8 mouse cellular contexts compared by ENCODE assay signal in genomic region chr13:41339653-41340351, GRCm38 (mm10).
DNase-seq lines count a peak whose midpoint lies in the region; ATAC-seq and TF ChIP-seq lines count a peak whose summit lies in the region.

No protein-coding gene starts in this region.

- peak; percentile 51 for DNase-seq in adrenal gland, postnatal 14 days
- no peak for DNase-seq in adrenal gland, adult 8-10 months
- no peak for DNase-seq in heart, embryonic 10.5 days (ENCODE audit: low spot score)
- DNase-seq in kidney, postnatal 0 days (ENCODE audit: low spot score): peak; percentile 50
- peak; percentile 57 for DNase-seq in lung, adult 2 months
- DNase-seq in spleen, adult 12 weeks (ENCODE audit: low spot score): no peak

- H3K9me3 ChIP-seq in heart, embryonic 10.5 days: no peaks in the 10 kb centered on the region
- no peaks in the 10 kb centered on the region for H3K9me3 ChIP-seq in kidney, postnatal 0 days (replicated peaks; ENCODE audit: low read length)
- no peaks in the 10 kb centered on the region for H3K9me3 ChIP-seq in stomach, embryonic 16.5 days (replicated peaks; ENCODE audit: control insufficient read depth, low read length)

- TF ChIP-seq CTCF in cortical plate, adult 2 months (IDR thresholded peaks at IDR 0.05; ENCODE audit: extremely low read depth, insufficient read depth, low read length): no peak
- TF ChIP-seq CTCF in kidney, postnatal 0 days (IDR thresholded peaks at IDR 0.05; ENCODE audit: low read depth): no peak
- no peak for TF ChIP-seq CTCF in lung, adult 2 months (IDR thresholded peaks at IDR 0.05; ENCODE audit: insufficient read depth, low read length)

- WGBS in heart, embryonic 10.5 days: 38% methylated on average over 22 of the region's 22 CpGs
- WGBS in kidney, postnatal 0 days: 58% methylated on average over 22 of the region's 22 CpGs
- WGBS in lung, adult 2 months: 53% methylated on average over 22 of the region's 22 CpGs
- 61% methylated on average over 22 of the region's 22 CpGs for WGBS in stomach, embryonic 16.5 days

- peaks cover 2% of the 10 kb centered on the region; the same call in 1 of the 2 replicates for H3K4me1 ChIP-seq in cortical plate, adult 2 months (ENCODE audit: control insufficient read depth, insufficient read depth, low read length)
- peaks cover 70% of the 10 kb centered on the region for H3K4me1 ChIP-seq in heart, embryonic 10.5 days
- H3K4me1 ChIP-seq in kidney, postnatal 0 days (replicated peaks; ENCODE audit: insufficient read depth, low read length): peaks cover 48% of the 10 kb centered on the region
- H3K4me1 ChIP-seq in lung, adult 2 months (ENCODE audit: control insufficient read depth, insufficient read depth, low read length): peaks cover 40% of the 10 kb centered on the region
- H3K4me1 ChIP-seq in stomach, embryonic 16.5 days (ENCODE audit: control insufficient read depth, insufficient read depth, low read length): peaks cover 39% of the 10 kb centered on the region

- H3K36me3 ChIP-seq in heart, embryonic 10.5 days: peaks cover 14% of the 10 kb centered on the region
- H3K36me3 ChIP-seq in kidney, postnatal 0 days (ENCODE audit: insufficient read depth, low read length): peaks cover 10% of the 10 kb centered on the region
- H3K36me3 ChIP-seq in stomach, embryonic 16.5 days (ENCODE audit: control insufficient read depth, insufficient read depth, low read length): 0 out of 2 replicates have a peak, but pooled peaks cover 9% of the 10 kb centered on the region

- H3K27ac ChIP-seq in cortical plate, adult 2 months (ENCODE audit: insufficient read depth, low read length): 0 out of 2 replicates have a peak overlapping the region, but pooled peaks have one; percentile 17
- H3K27ac ChIP-seq in heart, embryonic 10.5 days: peak overlapping the region; percentile 79
- peak overlapping the region; percentile 55 for H3K27ac ChIP-seq in kidney, postnatal 0 days
- H3K27ac ChIP-seq in stomach, embryonic 16.5 days (ENCODE audit: low read length): peak overlapping the region; percentile 70

- H3K9ac ChIP-seq in kidney, postnatal 0 days (ENCODE audit: low read depth, low read length): no peak overlapping the region
- H3K9ac ChIP-seq in stomach, embryonic 16.5 days (ENCODE audit: low read length): no peak overlapping the region

- no peak for TF ChIP-seq POLR2A in cortical plate, adult 2 months (IDR thresholded peaks at IDR 0.05; ENCODE audit: extremely low read depth, insufficient read depth, low read length)
- no peak for TF ChIP-seq POLR2A in lung, adult 2 months (IDR thresholded peaks at IDR 0.05; ENCODE audit: borderline replicate concordance, extremely low read depth, low read depth, low read length)

- no peaks in the 10 kb centered on the region for H3K27me3 ChIP-seq in heart, embryonic 10.5 days (ENCODE audit: insufficient read depth, poor library complexity, severe bottlenecking)
- no peaks in the 10 kb centered on the region for H3K27me3 ChIP-seq in kidney, postnatal 0 days (ENCODE audit: insufficient read depth, low read length)
- no peaks in the 10 kb centered on the region for H3K27me3 ChIP-seq in stomach, embryonic 16.5 days (ENCODE audit: control insufficient read depth, insufficient read depth, low read length)

- H3K4me2 ChIP-seq in kidney, postnatal 0 days (ENCODE audit: low read length): no peak overlapping the region
- H3K4me2 ChIP-seq in stomach, embryonic 16.5 days (ENCODE audit: low read depth, low read length): peak overlapping the region; percentile 14; the same call in 1 of the 2 replicates

- ATAC-seq in kidney, postnatal 0 days (replicated peaks; ENCODE audit: low FRiP score, low read depth): no peak
- peak; percentile 16; the same call in 1 of the 2 replicates for ATAC-seq in stomach, embryonic 16.5 days (ENCODE audit: insufficient read depth, low FRiP score)

- no peak overlapping the region for H3K4me3 ChIP-seq in cortical plate, adult 2 months (ENCODE audit: insufficient read depth, low read length)
- peak overlapping the region; percentile 22; the same call in 1 of the 2 replicates for H3K4me3 ChIP-seq in heart, embryonic 10.5 days
- H3K4me3 ChIP-seq in kidney, postnatal 0 days (replicated peaks; ENCODE audit: low read depth, low read length): no peak overlapping the region
- H3K4me3 ChIP-seq in lung, adult 2 months (replicated peaks; ENCODE audit: extremely low read depth, low read depth, low read length): no peak overlapping the region
- no peak overlapping the region for H3K4me3 ChIP-seq in stomach, embryonic 16.5 days (replicated peaks; ENCODE audit: low read length)

Comparison
In these comparisons a context has a peak if more than half of its experiments do, and no peak if none do; other contexts are left out.
1. DNase-seq: peak in adrenal gland, postnatal 14 days (single experiment), kidney, postnatal 0 days (single experiment) and lung, adult 2 months (single experiment); none in adrenal gland, adult 8-10 months (single experiment), heart, embryonic 10.5 days (single experiment) and spleen, adult 12 weeks (single experiment).
2. H3K27ac ChIP-seq: peak in every context shown above with its lines; median percentile 79 in heart, embryonic 10.5 days; 70 in stomach, embryonic 16.5 days; 55 in kidney, postnatal 0 days; 17 in cortical plate, adult 2 months.